Mouse (Mus musculus): ENCODE results near the gene Hist1h2br.
"Not testable (repeated sequence)": the region's sequence is repeated elsewhere in the genome, so short reads cannot be mapped to it uniquely, and the experiment has no call there.

GRCm38 (mm10) chr13:21865503-21865902, 32.0 kb downstream of the Hist1h2br start:
- TF ChIP-seq JUN (IDR thresholded peaks at IDR 0.05; ENCODE audit: insufficient read depth, low read depth, low read length); TBP (conservative IDR thresholded peaks at IDR 0.05; ENCODE audit: low read depth, low read length); EP300 (IDR thresholded peaks at IDR 0.05; ENCODE audit: low read length); POLR2A (IDR thresholded peaks at IDR 0.05; ENCODE audit: low read depth, low read length); CHD2 (IDR thresholded peaks at IDR 0.05; ENCODE audit: low read length); MAZ (IDR thresholded peaks at IDR 0.05; ENCODE audit: low read depth, low read length); GABPA (IDR thresholded peaks at IDR 0.05; ENCODE audit: insufficient replicate concordance, low read depth, low read length); CHD1 (IDR thresholded peaks at IDR 0.05; ENCODE audit: low read depth, low read length): not testable (repeated sequence)
